ENCODE assay signal across 19 mouse cellular contexts in genomic region chr13:54231868-54232267, GRCm38 (mm10). TPM values are rescaled to one million over a fixed set of nuclear protein-coding genes. Genes with fewer than 3 reads are reported as not detected.
DNase-seq lines count a peak whose midpoint lies in the region; ATAC-seq lines count a peak whose summit lies in the region.
"Had no signal": no experiment of that assay in that cellular context is flagged by ENCODE, and none has a peak within 500 bp of the region (broad histone marks: within the 10 kb centered on the region; RNA-seq: fewer than 3 reads in every experiment).

No protein-coding gene starts in this region.

- H3K27ac ChIP-seq in midbrain, embryonic 11.5 days (ENCODE audit: low read depth, low read length) = no peak overlapping the region
- H3K27ac ChIP-seq in midbrain, embryonic 16.5 days (ENCODE audit: low read length) = no peak overlapping the region
- no peak overlapping the region for H3K27ac ChIP-seq in liver, embryonic 12.5 days
- H3K27ac ChIP-seq: kidney, postnatal 0 days; limb, embryonic 13.5 days; midbrain, embryonic 10.5 days had no signal

- DNase-seq in adrenal gland, postnatal 14 days = peak; percentile 13
- no peak for DNase-seq in adrenal gland, postnatal 25 days
- peak; percentile 45 for DNase-seq in midbrain, embryonic 11.5 days (ENCODE audit: low spot score, missing footprints)
- peak; percentile 45 for DNase-seq in lung, postnatal 10 days
- no peak for DNase-seq in Muller cell, postnatal 12 days (ENCODE audit: inconsistent ontology term)
- DNase-seq: B cell, adult 2 months; cerebellum, adult 9-11 months; heart, postnatal 14 days; liver, postnatal 0 days; thymus, postnatal 4 days had no signal

- no peak for ATAC-seq in midbrain, embryonic 11.5 days (ENCODE audit: low FRiP score)
- ATAC-seq in midbrain, embryonic 16.5 days = no peak
- no peak for ATAC-seq in liver, embryonic 12.5 days
- ATAC-seq in erythroid progenitor cell, adult 5-6 weeks (replicated peaks; ENCODE audit: low FRiP score, poor library complexity, severe bottlenecking) = no peak
- ATAC-seq: forebrain, embryonic 14.5 days; hindbrain, embryonic 16.5 days; liver, postnatal 0 days had no signal

- H3K36me3 ChIP-seq in midbrain, embryonic 11.5 days (ENCODE audit: control insufficient read depth, insufficient read depth, low read length) = no peaks in the 10 kb centered on the region
- no peaks in the 10 kb centered on the region for H3K36me3 ChIP-seq in midbrain, embryonic 16.5 days (ENCODE audit: control insufficient read depth, insufficient read depth, low read length)
- no peaks in the 10 kb centered on the region for H3K36me3 ChIP-seq in liver, embryonic 12.5 days
- H3K36me3 ChIP-seq: limb, embryonic 13.5 days; midbrain, embryonic 10.5 days had no signal

- no peak overlapping the region for H3K4me3 ChIP-seq in midbrain, embryonic 11.5 days (ENCODE audit: low read depth, low read length)
- no peak overlapping the region for H3K4me3 ChIP-seq in midbrain, embryonic 16.5 days (ENCODE audit: low read depth, low read length)
- H3K4me3 ChIP-seq in liver, embryonic 12.5 days = no peak overlapping the region
- H3K4me3 ChIP-seq: limb, embryonic 13.5 days; midbrain, embryonic 10.5 days; myocyte had no signal

- H3K27me3 ChIP-seq in midbrain, embryonic 11.5 days (ENCODE audit: control insufficient read depth, insufficient read depth, low read length) = no peaks in the 10 kb centered on the region
- no peaks in the 10 kb centered on the region for H3K27me3 ChIP-seq in midbrain, embryonic 16.5 days (ENCODE audit: control insufficient read depth, insufficient read depth, low read depth, low read length)
- H3K27me3 ChIP-seq in liver, embryonic 12.5 days (replicated peaks) = no peaks in the 10 kb centered on the region; the same call in 1 of the 2 replicates

- H3K4me1 ChIP-seq in midbrain, embryonic 11.5 days (ENCODE audit: control insufficient read depth, insufficient read depth, low read length) = peaks cover 2% of the 10 kb centered on the region; the same call in 1 of the 2 replicates
- no peaks in the 10 kb centered on the region; the same call in 1 of the 2 replicates for H3K4me1 ChIP-seq in midbrain, embryonic 16.5 days (ENCODE audit: control insufficient read depth, insufficient read depth, low read length)
- H3K4me1 ChIP-seq in liver, embryonic 12.5 days = no peaks in the 10 kb centered on the region
- H3K4me1 ChIP-seq: limb, embryonic 13.5 days had no signal

- H3K9me3 ChIP-seq in midbrain, embryonic 11.5 days (ENCODE audit: control insufficient read depth, low read length) = no peaks in the 10 kb centered on the region
- no peaks in the 10 kb centered on the region for H3K9me3 ChIP-seq in midbrain, embryonic 16.5 days (replicated peaks; ENCODE audit: control insufficient read depth, low read length, poor library complexity, severe bottlenecking)
- H3K9me3 ChIP-seq in liver, embryonic 12.5 days (replicated peaks) = no peaks in the 10 kb centered on the region
- H3K9me3 ChIP-seq: limb, embryonic 13.5 days; midbrain, embryonic 10.5 days had no signal

- no peak overlapping the region for H3K4me2 ChIP-seq in midbrain, embryonic 11.5 days
- no peak overlapping the region for H3K4me2 ChIP-seq in midbrain, embryonic 16.5 days (ENCODE audit: low read length)
- no peak overlapping the region for H3K4me2 ChIP-seq in liver, embryonic 12.5 days
- H3K4me2 ChIP-seq: limb, embryonic 13.5 days had no signal

- no peak overlapping the region for H3K9ac ChIP-seq in midbrain, embryonic 11.5 days (ENCODE audit: low read length)
- no peak overlapping the region for H3K9ac ChIP-seq in midbrain, embryonic 16.5 days (ENCODE audit: low read depth, low read length)
- no peak overlapping the region for H3K9ac ChIP-seq in liver, embryonic 12.5 days
- H3K9ac ChIP-seq: limb, embryonic 13.5 days; liver, postnatal 0 days had no signal

- 83% methylated on average over 10 of the region's 10 CpGs for WGBS in midbrain, embryonic 11.5 days
- 85% methylated on average over 10 of the region's 10 CpGs for WGBS in midbrain, embryonic 16.5 days
- WGBS in liver, embryonic 12.5 days (ENCODE audit: insufficient replicate concordance) = 63% methylated on average over 10 of the region's 10 CpGs

RNA-seq across cellular contexts. Expression of gene Hrh2, which starts 39.9 kb away (rescaled TPM):
- 0.63 and 1.5 TPM in 2 replicates for total RNA-seq in adrenal gland, postnatal 14 days (2021)
- total RNA-seq in adrenal gland, postnatal 25 days (2021) = 0.36 TPM in 1 of 2 replicates, not detected in the other
- polyA plus RNA-seq in midbrain, embryonic 11.5 days (2014; fragmentation: Nextera tagmentation; extraction: Ambion mirVana) = 0.07 TPM in 1 of 2 replicates, not detected in the other
- 1.1 and 1.2 TPM in 2 replicates for polyA plus RNA-seq in midbrain, embryonic 16.5 days (2015; fragmentation: Nextera tagmentation; extraction: Ambion mirVana)
- polyA plus RNA-seq in liver, embryonic 12.5 days (2016; fragmentation: Nextera tagmentation; extraction: Ambion mirVana) = 0.07 and 0.08 TPM in 2 replicates
- 1.1 and 2.1 TPM in 2 replicates for total RNA-seq in erythroid progenitor cell, adult 5-6 weeks (2015; ENCODE audit: low replicate concordance)
- 1.9 and 2.6 TPM in 2 replicates for total RNA-seq in erythroid progenitor cell, adult 5-6 weeks (2017; ENCODE audit: low replicate concordance)
- polyA plus RNA-seq: myocyte had no signal

Comparison
In these comparisons a context has a peak if more than half of its experiments do, and no peak if none do; other contexts are left out.
1. DNase-seq: peak in adrenal gland, postnatal 14 days (single experiment), midbrain, embryonic 11.5 days (single experiment) and lung, postnatal 10 days (single experiment); none in adrenal gland, postnatal 25 days (single experiment) and Muller cell, postnatal 12 days (single experiment).